Mouse (Mus musculus) MEL (cell line): ENCODE data around the gene Pxt1. TPM values are rescaled to one million over a fixed set of nuclear protein-coding genes. Genes with fewer than 3 reads are reported as not detected.

ENCODE experiments used
- DNase-seq: peaks from one replicate; pipeline ENCODE4 v3.0.0; 2011; ENCODE audit warnings: low read depth, low spot score
- H3K27ac ChIP-seq: 2 replicates; pipeline ENCODE4 v1.5.1; 2012; ENCODE audit warnings: low read depth, mild to moderate bottlenecking, control low read depth, low read length, moderate library complexity; ENCODE audit not compliant: control insufficient read depth
- H3K27me3 ChIP-seq, 2 experiments: fragments of 150-350 bp in 1 of 2; sonication (generic) in 1 of 2; 2 replicates each; pipeline ENCODE4 v1.6.1; 2012; ENCODE audit warnings: low read length in 2 of 2, mild to moderate bottlenecking in 2 of 2, improper control_type of control experiment in 1 of 2, moderate library complexity in 1 of 2; ENCODE audit not compliant: insufficient read depth in 2 of 2, control insufficient read depth in 1 of 2
- H3K36me3 ChIP-seq, 2 experiments: 2 replicates each; pipeline ENCODE4 v1.6.1; 2012 to 2014; ENCODE audit warnings: low read length in 2 of 2, improper control_type of control experiment in 1 of 2, inconsistent platforms in 1 of 2, mild to moderate bottlenecking in 1 of 2; ENCODE audit not compliant: insufficient read depth in 2 of 2, control insufficient read depth in 1 of 2
- H3K4me1 ChIP-seq, 2 experiments: fragments of 150-350 bp in 1 of 2; sonication (generic) in 1 of 2; 2 replicates each; pipeline ENCODE4 v1.6.1; 2012; ENCODE audit warnings: low read length in 2 of 2, improper control_type of control experiment in 1 of 2, mild to moderate bottlenecking in 1 of 2; ENCODE audit not compliant: insufficient read depth in 2 of 2, control insufficient read depth in 1 of 2
- H3K4me3 ChIP-seq, 2 experiments: fragments of 150-350 bp in 1 of 2; sonication (generic) in 1 of 2; 2 replicates each; pipeline ENCODE4 v1.5.1; 2012; ENCODE audit warnings: low read depth in 2 of 2, low read length in 2 of 2, mild to moderate bottlenecking in 2 of 2, moderate library complexity in 2 of 2, control low read depth in 1 of 2, improper control_type of control experiment in 1 of 2; ENCODE audit not compliant: control insufficient read depth in 1 of 2, insufficient read depth in 1 of 2
- H3K79me2 ChIP-seq: 2 replicates; pipeline ENCODE4 v1.6.1; 2012; ENCODE audit warnings: mild to moderate bottlenecking, low read length, moderate library complexity; ENCODE audit not compliant: control insufficient read depth, poor library complexity, insufficient read depth
- H3K9ac ChIP-seq: 2 replicates; pipeline ENCODE4 v1.6.1; 2012; ENCODE audit warnings: low read depth, mild to moderate bottlenecking, control low read depth, low read length, moderate library complexity; ENCODE audit not compliant: control insufficient read depth, poor library complexity, severe bottlenecking
- H3K9me3 ChIP-seq: fragments of 150-350 bp; sonication (generic); replicated peaks from 2 replicates; pipeline ENCODE4 v1.6.1; 2012; ENCODE audit warnings: mild to moderate bottlenecking, low read length, improper control_type of control experiment, moderate library complexity; ENCODE audit not compliant: insufficient read depth
- BHLHE40 ChIP-seq: IDR thresholded peaks from 2 replicates; pipeline ENCODE4 v1.6.1; 2012; ENCODE audit warnings: low read depth, mild to moderate bottlenecking, inconsistent platforms, low read length, improper control_type of control experiment, borderline replicate concordance
- CTCF ChIP-seq, 3 experiments: IDR thresholded peaks in 2 of 3; conservative IDR thresholded peaks in 1 of 3; 2 replicates each; pipeline ENCODE4 v1.5.1; 2011 to 2012; ENCODE audit warnings: low read length in 3 of 3, low read depth in 2 of 3, mild to moderate bottlenecking in 2 of 3, improper control_type of control experiment in 1 of 3, inconsistent platforms in 1 of 3, mixed read lengths in 1 of 3, moderate library complexity in 1 of 3; ENCODE audit not compliant: control insufficient read depth in 1 of 3, insufficient read depth in 1 of 3, poor library complexity in 1 of 3, severe bottlenecking in 1 of 3
- ELF1 ChIP-seq: IDR thresholded peaks from 2 replicates; pipeline ENCODE4 v1.6.1; 2014; ENCODE audit warnings: low read depth, mild to moderate bottlenecking, inconsistent platforms, low read length, improper control_type of control experiment, moderate library complexity
- EP300 ChIP-seq, 2 experiments: IDR thresholded peaks; 2 replicates each; pipeline ENCODE4 v1.6.1; 2011; ENCODE audit warnings: improper control_type of control experiment in 2 of 2, low read length in 2 of 2, low read depth in 1 of 2, mild to moderate bottlenecking in 1 of 2
- GATA1 ChIP-seq: IDR thresholded peaks from 2 replicates; pipeline ENCODE4 v1.6.1; 2011; ENCODE audit warnings: low read depth, low read length, improper control_type of control experiment
- HCFC1 ChIP-seq: IDR thresholded peaks from 2 replicates; pipeline ENCODE4 v1.6.1; 2012; ENCODE audit warnings: low read depth, mild to moderate bottlenecking, inconsistent platforms, low read length, improper control_type of control experiment, moderate library complexity
- KAT2A ChIP-seq: conservative IDR thresholded peaks from 2 replicates; pipeline ENCODE4 v1.6.1; 2012; ENCODE audit warnings: low read depth, low read length, improper control_type of control experiment, inconsistent platforms
- MXI1 ChIP-seq: IDR thresholded peaks from 2 replicates; pipeline ENCODE4 v1.6.1; 2011; ENCODE audit warnings: mild to moderate bottlenecking, low read depth, low read length, improper control_type of control experiment
- POLR2AphosphoS2 ChIP-seq: IDR thresholded peaks from 2 replicates; pipeline ENCODE4 v1.6.1; 2011; ENCODE audit warnings: low read length, improper control_type of control experiment
- RAD21 ChIP-seq: IDR thresholded peaks from 2 replicates; pipeline ENCODE4 v1.6.1; 2011; ENCODE audit warnings: mild to moderate bottlenecking, low read depth, low read length, improper control_type of control experiment
- RCOR1 ChIP-seq: IDR thresholded peaks from 2 replicates; pipeline ENCODE4 v1.6.1; 2012; ENCODE audit warnings: low read depth, mild to moderate bottlenecking, inconsistent platforms, low read length, improper control_type of control experiment
- SIN3A ChIP-seq: IDR thresholded peaks from 2 replicates; pipeline ENCODE4 v1.6.1; 2012; ENCODE audit warnings: low read length, improper control_type of control experiment, inconsistent platforms
- SMC3 ChIP-seq: IDR thresholded peaks from 2 replicates; pipeline ENCODE4 v1.6.1; 2011; ENCODE audit warnings: low read depth, low read length, improper control_type of control experiment
- TAL1 ChIP-seq: IDR thresholded peaks from 2 replicates; pipeline ENCODE4 v1.6.1; 2012; ENCODE audit warnings: mild to moderate bottlenecking, inconsistent platforms, low read length, moderate library complexity, mixed read lengths
- TBP ChIP-seq: IDR thresholded peaks from 2 replicates; pipeline ENCODE4 v1.8.0; 2011; ENCODE audit warnings: low read depth, low read length, improper control_type of control experiment
- TCF12 ChIP-seq: IDR thresholded peaks from 2 replicates; pipeline ENCODE4 v1.6.1; 2014; ENCODE audit warnings: low read depth, mild to moderate bottlenecking, inconsistent platforms, low read length, improper control_type of control experiment, moderate library complexity
- USF1 ChIP-seq: IDR thresholded peaks from 2 replicates; pipeline ENCODE4 v1.6.1; 2014; ENCODE audit warnings: low read depth, mild to moderate bottlenecking, inconsistent platforms, low read length, improper control_type of control experiment, moderate library complexity
- ZC3H11A ChIP-seq: IDR thresholded peaks from 2 replicates; pipeline ENCODE4 v1.6.1; 2012; ENCODE audit warnings: low read depth, mild to moderate bottlenecking, inconsistent platforms, low read length, improper control_type of control experiment
- ZMIZ1 ChIP-seq: IDR thresholded peaks from 2 replicates; pipeline ENCODE4 v1.6.1; 2012; ENCODE audit warnings: low read depth, mild to moderate bottlenecking, inconsistent platforms, low read length, improper control_type of control experiment, moderate library complexity
- ZNF384 ChIP-seq: IDR thresholded peaks from 2 replicates; pipeline ENCODE4 v1.6.1; 2012; ENCODE audit warnings: low read depth, mild to moderate bottlenecking, inconsistent platforms, low read length, improper control_type of control experiment
- polyA plus RNA-seq, 2 experiments: library from polyadenylated mRNA; stranded (reverse) in 1 of 2; unstranded in 1 of 2; fragments of >175 nt in 1 of 2; fragments of >200 nt in 1 of 2; gene quantifications; 2 replicates each; pipeline versions ENCODE4 v1.2.1 to v1.2.4; 2012; ENCODE audit warnings: low replicate concordance in 2 of 2, low read depth in 1 of 2; ENCODE audit not compliant: insufficient read length in 2 of 2, insufficient read depth in 1 of 2, missing spikeins in 1 of 2
- total RNA-seq: library from RNA; depleted of rRNA; stranded (reverse); fragments of 300-350 nt; gene quantifications from 2 replicates; pipeline ENCODE4 v1.2.3, GENCODE M21; 2012

The Pxt1 gene
- total and polyA plus RNA-seq, 3 experiments: not detected

- Histone ChIP-seq H3K4me1 (no peaks in the 10 kb centered on the region; a peak in 1 of 4 replicates), H3K36me3 (no peaks in the 10 kb centered on the region; a peak in 1 of 4 replicates), H3K79me2 (no peaks in the 10 kb centered on the region), H3K9me3 (no peaks in the 10 kb centered on the region), H3K9ac (no peak overlapping the region), H3K27ac (no peak overlapping the region), H3K4me3 (peak overlapping the region in 1 of 2 experiments; percentile 43; a peak in 1 of 4 replicates), H3K27me3 (no peaks in the 10 kb centered on the region)
- no peak for DNase-seq
- TF ChIP-seq BHLHE40 (no peak), TAL1 (peak; percentile 50), TBP (no peak), ZC3H11A (no peak)
Measured at GRCm38 (mm10) chr17:28936133-28936532, 7.5 kb downstream of the Pxt1 start.

GRCm38 (mm10) chr17:28934120-28934916 is 9.3 kb downstream of the Pxt1 start:
- Histone ChIP-seq H3K9me3 (no peaks in the 10 kb centered on the region), H3K27me3 (no peaks in the 10 kb centered on the region), H3K27ac (no peak overlapping the region), H3K9ac (no peak overlapping the region), H3K79me2 (no peaks in the 10 kb centered on the region; the same call in 1 of the 2 replicates), H3K36me3 (peaks cover 0 to 10% of the 10 kb centered on the region in 2 experiments; a peak in 2 of 4 replicates), H3K4me1 (peaks cover 0 to 9% of the 10 kb centered on the region in 2 experiments; a peak in 3 of 4 replicates), H3K4me3 (no peak overlapping the region)
- no peak for DNase-seq
- TF ChIP-seq ZNF384 (no peak), HCFC1 (no peak), TCF12 (no peak)

GRCm38 (mm10) chr17:28932274-28932673 is 11.4 kb downstream of the Pxt1 start:
- H3K4me1 ChIP-seq: peaks cover 0 to 16% of the 10 kb centered on the region in 2 experiments; a peak in 3 of 4 replicates

More at GRCm38 (mm10) chr17:28932274-28932673, 11.4 kb downstream of the Pxt1 start:
- Histone ChIP-seq H3K27me3 (no peaks in the 10 kb centered on the region), H3K9me3 (no peaks in the 10 kb centered on the region), H3K9ac (no peak overlapping the region), H3K79me2 (no peaks in the 10 kb centered on the region; the same call in 1 of the 2 replicates), H3K36me3 (peaks cover 0 to 10% of the 10 kb centered on the region in 2 experiments; a peak in 2 of 4 replicates), H3K4me3 (no peak overlapping the region), H3K27ac (no peak overlapping the region)
- TF ChIP-seq GATA1 (no peak), RCOR1 (no peak), ZMIZ1 (no peak), CTCF (IDR thresholded peaks at IDR 0.05 in 2 of 3, conservative IDR thresholded peaks at IDR 0.05 in 1 of 3; ENCODE audit: control insufficient read depth in 1 of 3, insufficient read depth in 1 of 3, low read depth in 2 of 3, low read length in 3 of 3, poor library complexity in 1 of 3, severe bottlenecking in 1 of 3) (no peak), MXI1 (no peak), EP300 (IDR thresholded peaks at IDR 0.05; ENCODE audit: low read depth in 1 of 2, low read length in 2 of 2) (no peak), POLR2AphosphoS2 (no peak), ELF1 (no peak), RAD21 (no peak), USF1 (no peak), SIN3A (no peak), TBP (no peak), ZNF384 (no peak), KAT2A (no peak), HCFC1 (no peak), SMC3 (no peak), TCF12 (no peak)
- no peak for DNase-seq
